Mouse (Mus musculus) adrenal gland, postnatal 4 days (tissue): ENCODE results near the gene Akap7. TPM values are rescaled to one million over a fixed set of nuclear protein-coding genes. Genes with fewer than 3 reads are reported as not detected.
A peak's percentile ranks its signal among the peaks of the same experiment; 100 is the strongest.

Source experiments
- DNase-seq, 2 experiments: peaks; one replicate each; pipeline ENCODE4 v3.0.0; 2021 to 2022; ENCODE audit warnings: low spot score in 2 of 2, mixed read lengths in 2 of 2
- total RNA-seq, 2 experiments: library from RNA; stranded (reverse); gene quantifications; 2 replicates each; pipeline ENCODE4 v1.2.3; 2021

The Akap7 gene
- total RNA-seq, 2 experiments from 2014 or later: 87.9 to 104 TPM

GRCm38 (mm10) chr10:25298264-25298671, 9.4 kb downstream of the Akap7 start:
- DNase-seq: no peak

GRCm38 (mm10) chr10:25297666-25298263, 9.9 kb downstream of the Akap7 start:
- no peak for DNase-seq

- peak; percentile 76 to 77 for DNase-seq
These were observed 10.9 kb downstream of the Akap7 start for GRCm38 (mm10) chr10:25296657-25297369.

- DNase-seq: no peak
These were observed 11.4 kb downstream of the Akap7 start for GRCm38 (mm10) chr10:25296286-25296656.

GRCm38 (mm10) chr10:25295836-25296235, 11.8 kb downstream of the Akap7 start:
- DNase-seq: no peak

GRCm38 (mm10) chr10:25294999-25295398, 12.7 kb downstream of the Akap7 start:
- DNase-seq: no peak

GRCm38 (mm10) chr10:25293796-25294195, 13.9 kb downstream of the Akap7 start:
- no peak for DNase-seq

- DNase-seq: no peak
These were observed 16.6 kb downstream of the Akap7 start for GRCm38 (mm10) chr10:25291053-25291452.

- no peak for DNase-seq
These were observed 22.4 kb downstream of the Akap7 start for GRCm38 (mm10) chr10:25285100-25285811.

GRCm38 (mm10) chr10:25284427-25285099, 23.1 kb downstream of the Akap7 start:
- no peak for DNase-seq

- DNase-seq: no peak
These were observed 24.3 kb downstream of the Akap7 start for GRCm38 (mm10) chr10:25283397-25283796.

- DNase-seq: no peak
These were observed 27.5 kb downstream of the Akap7 start for GRCm38 (mm10) chr10:25280141-25280540.

GRCm38 (mm10) chr10:25279406-25279805, 28.3 kb downstream of the Akap7 start:
- DNase-seq: no peak

GRCm38 (mm10) chr10:25275492-25275891, 32.2 kb downstream of the Akap7 start:
- no peak for DNase-seq

GRCm38 (mm10) chr10:25274621-25275330, 32.9 kb downstream of the Akap7 start:
- DNase-seq: no peak

GRCm38 (mm10) chr10:25273731-25274130, 33.9 kb downstream of the Akap7 start:
- no peak for DNase-seq

GRCm38 (mm10) chr10:25271756-25272155, 35.9 kb downstream of the Akap7 start:
- no peak for DNase-seq

- no peak for DNase-seq
These were observed 36.5 kb downstream of the Akap7 start for GRCm38 (mm10) chr10:25271207-25271606.

GRCm38 (mm10) chr10:25268476-25269351, 39.0 kb downstream of the Akap7 start:
- no peak for DNase-seq

- DNase-seq: no peak
These were observed 46.5 kb downstream of the Akap7 start for GRCm38 (mm10) chr10:25261176-25261575.
